Mouse (Mus musculus): Measurements from ENCODE around the gene Cib2.

DNA sequence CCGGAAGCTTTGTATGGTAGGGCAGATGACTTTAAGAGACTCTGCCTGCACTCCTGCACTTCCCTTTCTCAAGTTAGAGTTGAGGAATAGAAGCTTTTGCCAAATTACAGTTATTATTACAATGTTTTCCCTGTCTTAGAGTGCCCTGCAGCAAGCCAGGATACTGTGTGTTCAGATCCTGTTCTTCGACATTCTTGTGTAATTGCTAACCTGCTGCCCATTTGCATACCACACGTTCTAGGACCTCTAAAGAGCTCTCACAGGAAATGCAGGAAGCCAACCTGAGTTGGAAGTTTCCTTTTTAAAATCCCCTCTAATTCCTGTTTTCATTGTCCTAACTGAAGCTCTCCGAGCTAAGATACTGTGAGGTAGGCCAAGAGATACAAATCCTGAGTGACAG is 6.9 kb upstream of the Cib2 start:
- TF ChIP-seq CTCF (IDR thresholded peaks at IDR 0.05; ENCODE audit: borderline replicate concordance, control insufficient read depth, extremely low read depth, insufficient read depth, low read length, poor library complexity), result no peak
- no peak for TF ChIP-seq POLR2A (IDR thresholded peaks at IDR 0.05; ENCODE audit: control insufficient read depth, extremely low read depth, insufficient read depth, low read length, poor library complexity)

Measured in thymus, adult 2 months (tissue).